Mouse (Mus musculus): ENCODE measurements around the gene Klri1.

DNA sequence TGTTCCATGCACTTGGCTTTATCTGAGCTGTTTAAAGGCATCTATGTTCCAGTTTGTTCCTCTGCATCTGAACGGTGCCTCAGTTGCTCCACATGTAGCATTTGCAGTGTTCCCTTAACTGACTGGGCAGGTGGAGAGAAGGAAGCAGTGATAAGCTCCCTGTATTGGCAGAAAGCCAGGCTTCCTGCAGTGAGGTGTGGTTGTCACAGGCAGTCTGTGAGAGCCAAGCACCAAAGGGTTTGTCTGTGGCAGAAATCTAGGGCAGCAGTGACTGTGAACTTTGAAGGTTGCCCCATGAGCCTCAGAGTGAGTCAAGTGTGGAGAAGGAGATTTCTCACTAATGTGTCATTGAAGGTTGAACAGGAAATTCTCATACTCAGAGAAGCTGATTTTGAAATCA is 36.6 kb downstream of the Klri1 start:
- TF ChIP-seq POLR2A (IDR thresholded peaks at IDR 0.05; ENCODE audit: low read depth, low read length) = no peak
- TF ChIP-seq CTCF (conservative IDR thresholded peaks at IDR 0.05; ENCODE audit: insufficient read depth, insufficient read length, low read depth, low read length) = no peak

All from kidney, adult 2 months (tissue).